Mouse (Mus musculus) intestine, postnatal 0 days (tissue): Measurements from ENCODE around the gene Uqcr11. TPM values are rescaled to one million over a fixed set of nuclear protein-coding genes. Genes with fewer than 3 reads are reported as not detected.

Experiments
- ATAC-seq: fragments of 200-750 bp; cut with Nextera tagmentation; 2 replicates; pipeline ENCODE4 v1.8.0; 2017; ENCODE audit warnings: mild to moderate bottlenecking, moderate TSS enrichment, moderate library complexity
- H3K27ac ChIP-seq: fragments of 300-500 bp; sonication (generic); 2 replicates; pipeline ENCODE4 v1.5.1; 2014; ENCODE audit warnings: mild to moderate bottlenecking, low read depth, low read length, moderate library complexity
- H3K27me3 ChIP-seq: fragments of 300-500 bp; sonication (generic); replicated peaks from 2 replicates; pipeline ENCODE4 v1.6.1; 2014; ENCODE audit warnings: low read length, mixed read lengths; ENCODE audit not compliant: control insufficient read depth, insufficient read depth
- H3K36me3 ChIP-seq: fragments of 300-500 bp; sonication (generic); 2 replicates; pipeline ENCODE4 v1.6.1; 2014; ENCODE audit warnings: mild to moderate bottlenecking, moderate library complexity; ENCODE audit not compliant: control insufficient read depth, insufficient read depth
- H3K4me1 ChIP-seq: fragments of 300-500 bp; sonication (generic); replicated peaks from 2 replicates; pipeline ENCODE4 v1.6.1; 2014; ENCODE audit warnings: antibody characterized with exemption, low read length, mixed read lengths; ENCODE audit not compliant: control insufficient read depth, insufficient read depth
- H3K4me2 ChIP-seq: fragments of 300-500 bp; sonication (generic); replicated peaks from 2 replicates; pipeline ENCODE4 v1.6.1; 2014; ENCODE audit warnings: low read depth, mild to moderate bottlenecking, moderate library complexity
- H3K4me3 ChIP-seq: fragments of 300-500 bp; sonication (generic); 2 replicates; pipeline ENCODE4 v1.5.1; 2014; ENCODE audit warnings: low read depth, low read length
- H3K9ac ChIP-seq: fragments of 300-500 bp; sonication (generic); 2 replicates; pipeline ENCODE4 v1.6.1; 2014; ENCODE audit warnings: mild to moderate bottlenecking, low read depth, low read length
- H3K9me3 ChIP-seq: fragments of 300-500 bp; sonication (generic); 2 replicates; pipeline ENCODE4 v1.6.1; 2016; ENCODE audit warnings: mixed run types; ENCODE audit not compliant: control insufficient read depth
- CTCF ChIP-seq: sonication (generic); IDR thresholded peaks from 2 replicates; pipeline ENCODE4 v1.5.1; 2016; ENCODE audit warnings: low read depth, mild to moderate bottlenecking, control low read depth, antibody characterized with exemption, moderate library complexity
- WGBS: fragments of 180-500 bp; shearing (Covaris S2); extraction: QIAGEN DNeasy Blood & Tissue Kit; methylation state at CpG from one replicate; pipeline ENCODE4 v1.1.7; 2014; 5-methylcytosine and 5-hydroxymethylcytosine counted together
- polyA plus RNA-seq: library from polyadenylated mRNA; unstranded; fragments of >200 nt; fragmentation: Nextera tagmentation; extraction: Ambion mirVana; gene quantifications from 2 replicates; pipeline ENCODE4 v1.2.1, GENCODE M21; 2015

Gene Uqcr11
- polyA plus RNA-seq, 1 experiment from 2014 or later = 1,082 TPM

- H3K9me3 ChIP-seq = no peaks in the 10 kb centered on the region
- TF ChIP-seq CTCF = no peak
- H3K4me3 ChIP-seq = no peak overlapping the region
- ATAC-seq = no peak
- no peak overlapping the region for H3K4me2 ChIP-seq
- H3K27ac ChIP-seq = no peak overlapping the region
- no peak overlapping the region for H3K9ac ChIP-seq
- no peaks in the 10 kb centered on the region; the same call in 1 of the 2 replicates for H3K4me1 ChIP-seq
- WGBS = 75% methylated on average over 1 of the region's 1 CpGs
- H3K36me3 ChIP-seq = no peaks in the 10 kb centered on the region
- H3K27me3 ChIP-seq = no peaks in the 10 kb centered on the region
Measured at GRCm38 (mm10) chr10:80445052-80445451, 38.4 kb upstream of the Uqcr11 start.

- no peak overlapping the region for H3K9ac ChIP-seq
- no peak overlapping the region for H3K4me3 ChIP-seq
- H3K4me1 ChIP-seq = no peaks in the 10 kb centered on the region; the same call in 1 of the 2 replicates
- H3K9me3 ChIP-seq = no peaks in the 10 kb centered on the region
- no peaks in the 10 kb centered on the region for H3K36me3 ChIP-seq
- no peak overlapping the region for H3K27ac ChIP-seq
- H3K4me2 ChIP-seq = no peak overlapping the region
- H3K27me3 ChIP-seq = no peaks in the 10 kb centered on the region
- TF ChIP-seq CTCF = no peak
- ATAC-seq = no peak
- WGBS = 34% methylated on average over 5 of the region's 5 CpGs
Measured at GRCm38 (mm10) chr10:80444339-80445045, 37.9 kb upstream of the Uqcr11 start.

GRCm38 (mm10) chr10:80443575-80444278 is 37.1 kb upstream of the Uqcr11 start:
- H3K4me1 ChIP-seq = no peaks in the 10 kb centered on the region; the same call in 1 of the 2 replicates
- H3K27ac ChIP-seq = no peak overlapping the region
- TF ChIP-seq CTCF = no peak
- H3K27me3 ChIP-seq = no peaks in the 10 kb centered on the region
- H3K4me3 ChIP-seq = no peak overlapping the region
- no peak overlapping the region for H3K4me2 ChIP-seq
- ATAC-seq = no peak
- no peaks in the 10 kb centered on the region for H3K9me3 ChIP-seq
- H3K9ac ChIP-seq = no peak overlapping the region
- H3K36me3 ChIP-seq = no peaks in the 10 kb centered on the region
- 88% methylated on average over 8 of the region's 8 CpGs for WGBS

GRCm38 (mm10) chr10:80442989-80443388 is 36.4 kb upstream of the Uqcr11 start:
- Histone ChIP-seq H3K4me2 (no peak overlapping the region), H3K27ac (no peak overlapping the region)
- no peak for TF ChIP-seq CTCF

GRCm38 (mm10) chr10:80441598-80441997 is 35.0 kb upstream of the Uqcr11 start:
- no peak overlapping the region for H3K4me2 ChIP-seq
- H3K4me3 ChIP-seq = no peak overlapping the region
- no peak overlapping the region for H3K9ac ChIP-seq
- H3K27me3 ChIP-seq = no peaks in the 10 kb centered on the region
- no peak for ATAC-seq
- peak; percentile 26; the same call in 1 of the 2 replicates for TF ChIP-seq CTCF
- no peak overlapping the region for H3K27ac ChIP-seq
- peaks cover 3% of the 10 kb centered on the region for H3K4me1 ChIP-seq
- no peaks in the 10 kb centered on the region for H3K36me3 ChIP-seq
- no peaks in the 10 kb centered on the region for H3K9me3 ChIP-seq
- WGBS = 64% methylated on average over 8 of the region's 8 CpGs

More at GRCm38 (mm10) chr10:80442989-80443388, 36.4 kb upstream of the Uqcr11 start:
- Histone ChIP-seq H3K4me1 (no peaks in the 10 kb centered on the region; the same call in 1 of the 2 replicates), H3K9ac (no peak overlapping the region), H3K27me3 (no peaks in the 10 kb centered on the region), H3K9me3 (no peaks in the 10 kb centered on the region), H3K36me3 (no peaks in the 10 kb centered on the region), H3K4me3 (no peak overlapping the region)
- WGBS = 46% methylated on average over 2 of the region's 2 CpGs
- peak; percentile 36 for ATAC-seq

GRCm38 (mm10) chr10:80440031-80440430 is 33.4 kb upstream of the Uqcr11 start:
- H3K4me3 ChIP-seq = no peak overlapping the region
- TF ChIP-seq CTCF = no peak
- no peak overlapping the region for H3K9ac ChIP-seq
- no peaks in the 10 kb centered on the region for H3K9me3 ChIP-seq
- H3K27me3 ChIP-seq = no peaks in the 10 kb centered on the region
- H3K36me3 ChIP-seq = no peaks in the 10 kb centered on the region
- H3K4me1 ChIP-seq = peaks cover 12% of the 10 kb centered on the region; the same call in 1 of the 2 replicates
- H3K4me2 ChIP-seq = no peak overlapping the region
- ATAC-seq = no peak
- no peak overlapping the region for H3K27ac ChIP-seq
